Mouse (Mus musculus): ENCODE measurements around the gene Fam83d.

Fam83d gene

GRCm38 (mm10) chr2:158816239-158816638, 48.3 kb downstream of the Fam83d start:
- DNase-seq (ENCODE audit: low spot score) = no peak

GRCm38 (mm10) chr2:158817708-158818107, 49.8 kb downstream of the Fam83d start:
- no peak for DNase-seq (ENCODE audit: low spot score)

DNA sequence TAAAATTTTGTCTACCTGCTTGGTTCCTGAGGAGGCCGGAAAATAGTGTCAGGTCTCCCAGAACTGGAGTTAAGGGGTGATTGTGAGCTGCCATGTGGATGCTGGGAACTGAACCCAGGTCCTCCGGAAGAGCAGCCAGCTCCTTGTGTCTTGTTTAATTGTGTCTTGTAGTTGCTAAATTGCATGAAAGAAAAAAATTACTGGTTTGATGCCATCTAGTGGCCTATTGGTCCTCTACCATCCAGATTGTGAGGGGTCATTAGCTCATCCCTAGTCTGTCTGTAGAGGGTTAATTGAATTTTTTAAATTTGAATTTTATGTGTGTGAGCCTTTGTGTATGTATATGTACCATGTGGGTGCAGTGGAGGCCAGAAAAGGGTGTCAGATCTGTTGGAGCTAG, 60.2 kb downstream of the Fam83d start:
- DNase-seq (ENCODE audit: low spot score) = no peak

DNA sequence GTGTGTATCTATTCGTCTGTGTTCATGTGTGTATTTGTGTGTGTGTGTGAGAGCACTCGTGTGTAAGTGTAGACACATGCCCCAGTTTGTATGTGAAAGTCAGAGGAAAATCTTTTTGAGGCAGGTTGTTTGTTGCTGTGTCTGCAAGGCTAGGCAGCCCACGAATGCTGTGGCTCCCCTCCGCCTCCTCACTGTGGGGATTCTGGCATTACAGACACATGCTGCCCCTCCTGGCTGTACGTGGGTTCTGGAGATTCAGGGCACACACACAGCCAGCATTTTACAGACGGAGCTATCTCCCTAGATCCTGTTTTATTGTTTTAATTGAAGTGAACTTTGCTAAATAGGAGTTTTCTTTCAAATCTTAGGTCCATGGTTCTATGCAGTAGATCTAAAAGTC, 61.9 kb downstream of the Fam83d start:
- no peak for DNase-seq (ENCODE audit: low spot score)

DNA sequence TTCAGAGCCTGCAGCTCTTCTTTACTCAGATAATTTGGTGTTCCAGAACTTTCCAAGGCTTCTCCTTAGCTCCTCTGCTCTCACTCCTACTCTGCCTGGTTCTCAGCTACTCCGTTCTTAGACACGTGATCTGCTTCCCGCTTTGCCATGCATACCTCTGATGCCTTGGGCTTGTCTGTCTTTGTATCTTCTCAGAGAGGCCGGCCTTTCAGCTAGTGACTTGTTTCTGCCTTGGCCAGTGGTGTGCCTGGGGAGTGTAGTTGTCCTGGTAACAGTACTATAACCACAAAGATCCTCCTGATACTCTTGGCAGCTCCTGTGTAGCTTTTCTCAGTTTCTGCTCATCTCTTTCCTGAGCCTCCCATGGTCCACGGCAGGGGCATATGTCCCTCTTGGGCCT, 65.3 kb downstream of the Fam83d start:
- DNase-seq (ENCODE audit: low spot score) = no peak

DNA sequence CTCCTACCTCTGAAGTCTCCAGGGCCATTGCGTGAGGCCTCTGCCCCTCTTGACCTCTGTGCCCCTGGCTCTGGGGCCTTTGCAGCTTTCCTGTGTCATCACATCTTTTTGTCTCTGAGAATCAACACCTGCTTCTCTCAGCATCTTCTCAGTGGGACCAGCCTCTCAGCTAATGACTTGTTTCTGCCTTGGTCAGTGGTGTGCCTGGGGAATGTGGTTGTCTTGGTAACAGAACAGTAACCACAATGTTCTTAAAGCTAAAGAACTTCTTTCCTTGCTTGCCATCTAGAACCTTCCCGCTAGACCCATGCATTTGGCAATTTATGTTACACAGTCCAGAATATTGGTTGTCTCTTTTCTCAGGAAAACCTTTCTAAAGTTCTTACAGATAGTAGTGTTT, 65.8 kb downstream of the Fam83d start:
- DNase-seq (ENCODE audit: low spot score) = no peak
